Mouse (Mus musculus) brain, adult 2 months (tissue): ENCODE results near the gene Grap2.

Experiments
- DNase-seq: peaks from one replicate; pipeline ENCODE4 v3.0.0; 2011; ENCODE audit warnings: low read depth, low spot score

Gene Grap2

GRCm38 (mm10) chr15:80636757-80637372 is 64.5 kb downstream of the Grap2 start:
- no peak for DNase-seq

DNA sequence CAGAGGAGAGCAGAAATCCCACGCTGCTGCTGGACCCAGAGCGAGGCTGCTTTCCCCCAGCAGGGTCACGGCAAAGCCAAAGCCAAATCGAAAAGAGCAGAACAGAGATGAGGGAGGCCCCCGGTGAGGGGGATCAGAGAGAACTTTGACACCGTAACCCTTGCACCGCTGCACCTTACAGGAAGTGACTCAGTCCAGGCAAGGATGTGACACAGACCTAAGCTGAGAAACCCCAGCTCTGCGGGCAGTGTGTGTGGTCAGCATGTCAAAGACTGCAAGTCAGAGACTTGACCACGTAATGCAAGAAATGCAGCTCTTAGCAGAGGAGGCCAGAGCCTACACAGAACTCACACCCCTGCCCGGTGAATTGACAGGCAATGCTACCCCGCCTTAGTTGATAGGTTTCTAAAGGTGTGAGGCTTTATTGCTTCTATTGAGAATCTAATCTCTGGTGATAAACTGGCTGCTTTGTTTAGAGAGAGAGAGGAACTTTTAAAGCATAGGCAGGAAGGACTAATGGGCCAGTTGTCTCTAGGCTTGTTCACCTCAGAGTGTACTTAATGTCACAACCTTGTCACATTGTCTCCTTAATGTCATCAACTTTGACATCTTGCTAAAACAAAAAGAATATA is 66.8 kb downstream of the Grap2 start:
- no peak for DNase-seq

- no peak for DNase-seq
Measured at GRCm38 (mm10) chr15:80639874-80640273, 67.5 kb downstream of the Grap2 start.

GRCm38 (mm10) chr15:80641702-80642435 is 69.5 kb downstream of the Grap2 start:
- DNase-seq: no peak

DNA sequence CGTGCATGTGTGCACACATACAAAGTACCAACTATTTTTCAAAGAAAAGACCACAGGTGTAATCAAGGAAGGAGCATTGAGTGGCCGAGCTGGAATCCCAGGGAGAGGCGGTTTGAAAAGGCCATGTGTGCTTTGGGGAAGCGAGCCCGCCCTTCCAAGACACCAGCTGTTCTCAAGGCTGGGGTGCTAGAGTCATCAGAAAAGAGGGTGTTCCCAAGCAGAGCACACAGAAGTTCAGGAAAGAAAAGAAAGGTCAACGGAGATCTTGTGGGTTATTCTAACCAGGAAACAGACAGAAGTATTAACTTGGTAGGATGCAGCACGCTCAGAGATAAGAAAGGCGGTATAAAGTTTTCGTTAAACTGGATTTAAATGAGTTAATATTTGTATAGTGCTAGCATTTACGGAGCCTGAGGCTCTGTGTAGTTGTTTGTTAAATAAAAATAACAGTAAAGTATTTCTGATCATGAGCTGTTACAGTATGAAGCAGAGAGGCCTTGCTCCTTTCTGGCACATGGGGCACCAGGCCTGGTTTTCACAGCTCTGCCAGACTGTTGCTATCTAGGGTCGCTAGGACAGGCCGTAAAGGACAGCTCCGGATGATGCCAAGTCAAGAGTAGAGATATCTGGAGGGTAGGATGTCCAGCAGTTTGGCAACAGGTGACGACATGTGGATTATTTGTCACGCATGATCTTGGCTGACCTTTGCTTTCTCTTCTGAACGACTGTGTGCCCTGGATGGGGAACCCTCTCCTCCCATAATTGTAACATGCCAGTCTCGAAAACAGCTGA is 72.8 kb downstream of the Grap2 start:
- DNase-seq: no peak

GRCm38 (mm10) chr15:80648977-80649606 is 76.7 kb downstream of the Grap2 start:
- peak; percentile 80 for DNase-seq

GRCm38 (mm10) chr15:80650412-80650811 is 78.0 kb downstream of the Grap2 start:
- peak; percentile 73 for DNase-seq

DNA sequence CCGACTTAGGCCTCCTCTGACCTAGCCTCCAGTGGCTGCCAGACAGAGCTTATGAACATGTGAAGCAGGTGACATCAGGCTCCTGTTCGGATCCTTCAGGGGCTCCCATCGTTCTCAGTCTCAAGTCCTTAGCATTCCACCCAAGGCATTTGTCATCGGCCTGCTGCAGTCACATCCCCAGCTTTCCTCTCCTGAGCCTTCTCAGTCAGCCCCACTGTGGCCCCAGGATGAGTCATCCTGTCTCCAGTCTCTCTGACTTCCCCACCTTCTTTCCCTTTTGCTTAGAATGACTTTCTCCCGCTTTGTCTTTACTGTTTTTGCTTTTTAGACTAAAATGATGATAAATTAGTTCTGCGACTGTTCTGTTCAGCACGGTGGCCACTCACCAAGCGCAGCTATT is 81.5 kb downstream of the Grap2 start:
- DNase-seq: peak; percentile 81

GRCm38 (mm10) chr15:80658815-80659471 is 86.5 kb downstream of the Grap2 start:
- DNase-seq: peak; percentile 94

GRCm38 (mm10) chr15:80660963-80661362 is 88.6 kb downstream of the Grap2 start:
- DNase-seq: peak; percentile 35

DNA sequence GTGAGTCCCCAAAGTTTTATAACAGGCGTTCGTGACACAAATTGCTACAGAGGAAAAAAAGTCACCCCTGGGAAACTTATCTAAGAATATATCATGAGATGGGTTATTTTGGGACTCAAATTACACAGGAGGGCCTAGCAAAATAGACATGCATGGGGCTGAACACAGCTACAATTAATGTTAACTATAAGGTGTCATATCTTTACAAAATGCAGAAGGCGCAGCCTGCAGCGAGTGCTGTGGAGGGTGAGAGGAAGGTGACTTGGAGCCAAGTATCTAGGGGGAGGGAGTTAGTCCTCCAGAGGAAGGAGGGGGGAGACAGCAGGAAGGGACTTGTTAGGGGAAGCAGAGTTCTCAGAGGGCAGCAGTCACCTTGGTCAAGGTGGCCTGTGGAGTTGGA is 92.0 kb downstream of the Grap2 start:
- DNase-seq: peak; percentile 73

DNA sequence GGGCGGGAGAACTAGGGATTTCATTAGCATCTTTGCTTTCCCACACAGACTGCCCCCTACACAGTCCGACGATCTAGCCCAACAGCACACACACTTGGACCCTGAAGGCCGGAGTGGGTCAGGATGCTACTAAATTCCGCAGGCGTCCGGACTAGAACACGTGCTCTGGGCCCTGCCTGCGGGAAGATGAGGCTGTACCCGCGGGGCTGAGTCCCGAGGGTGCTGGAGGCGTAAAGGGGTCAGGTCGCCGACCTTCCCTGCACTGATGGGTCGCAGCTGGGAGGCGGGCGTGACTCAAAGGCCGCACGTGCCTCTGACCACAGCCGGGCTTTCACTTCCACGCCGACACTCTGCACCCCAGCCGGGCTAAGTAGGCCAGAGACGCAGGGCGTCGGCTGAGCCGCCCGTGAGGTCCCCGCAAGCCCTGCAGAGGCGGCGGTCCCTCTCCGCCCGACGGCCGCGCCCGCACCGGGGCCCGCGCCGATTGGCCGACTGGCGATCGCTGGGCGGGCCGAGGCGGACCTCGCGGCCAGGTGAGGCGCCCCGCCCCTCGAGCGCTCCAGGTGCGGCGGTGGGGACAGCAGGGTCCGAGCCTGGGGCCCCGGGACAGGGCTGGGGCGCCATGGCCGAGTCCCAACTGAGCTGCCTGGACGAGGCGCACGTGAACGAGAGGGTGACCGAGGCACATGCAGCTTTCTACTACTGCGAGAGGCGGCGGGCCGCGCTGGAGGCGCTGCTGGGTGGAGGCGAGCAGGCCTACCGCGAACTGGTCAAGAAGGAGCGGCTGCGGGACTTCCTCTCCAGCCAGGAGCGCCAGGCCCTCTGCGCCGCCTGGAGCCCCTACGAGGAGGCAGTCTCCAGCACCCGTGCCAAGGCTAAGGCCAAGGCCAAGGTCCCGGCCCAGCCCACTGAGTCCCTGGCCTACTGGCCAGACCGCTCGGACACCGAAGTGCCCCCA is 99.2 kb downstream of the Grap2 start, which contains the start of gene Fam83f:
Gene Fam83f, plus strand, starts transcription at position 553 of the 958 bp plus-strand sequence.
- DNase-seq: no peak

DNA sequence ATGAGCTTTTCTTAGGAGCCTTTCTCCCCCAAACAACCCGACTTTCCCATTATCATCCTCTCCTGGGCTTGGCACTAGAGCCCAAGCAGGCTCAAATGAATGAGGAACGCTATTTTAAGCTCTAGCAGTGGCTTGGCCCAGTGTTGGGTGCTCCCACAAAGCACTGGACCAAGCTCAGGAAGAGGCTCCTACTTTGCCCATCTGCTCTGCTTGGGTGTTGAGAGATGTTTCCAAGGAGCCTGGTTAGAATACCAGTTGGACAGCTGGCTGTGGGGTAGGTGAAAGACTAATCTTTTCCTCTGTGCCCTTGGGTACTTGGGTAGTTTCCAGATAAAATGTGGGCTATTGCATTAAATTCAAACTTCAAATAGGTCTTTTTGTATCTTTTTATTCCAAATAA is 100.4 kb downstream of the Grap2 start:
- peak; percentile 78 for DNase-seq

DNA sequence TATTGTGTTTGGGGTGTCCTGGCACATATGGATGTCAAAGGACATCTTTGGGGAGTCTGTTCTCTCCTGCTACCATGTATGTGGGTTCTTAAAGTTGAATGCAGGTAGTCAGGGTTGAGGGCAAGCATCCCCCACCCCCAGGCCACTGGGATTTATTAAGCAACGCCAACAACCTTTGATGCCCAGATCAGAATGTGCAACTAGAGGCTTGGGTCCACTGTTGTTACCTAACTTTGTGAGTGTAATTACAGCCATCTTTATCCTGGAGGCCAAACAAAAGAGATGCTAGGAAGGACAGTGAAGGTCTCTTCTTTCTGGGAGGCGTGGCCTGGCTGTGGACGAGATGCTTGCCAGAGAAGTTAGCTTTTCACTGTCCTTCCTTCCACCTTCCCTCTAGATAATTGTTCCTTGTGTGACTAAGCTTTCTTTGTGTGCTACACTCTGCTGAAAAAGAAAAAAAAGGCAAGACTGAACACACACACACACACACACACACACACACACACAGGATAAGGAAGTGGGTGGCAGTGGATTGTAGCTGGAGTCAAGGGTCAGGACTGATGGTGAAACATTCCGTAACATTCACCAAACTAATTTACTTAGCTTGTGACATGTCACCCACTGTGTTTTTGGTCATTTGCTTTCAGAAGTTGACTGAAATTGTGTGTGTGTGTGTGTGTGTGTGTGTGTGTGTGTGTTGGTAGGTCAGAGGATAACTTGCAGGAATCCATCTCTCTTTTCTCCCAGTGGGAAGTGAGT is 101.1 kb downstream of the Grap2 start:
- no peak for DNase-seq

DNA sequence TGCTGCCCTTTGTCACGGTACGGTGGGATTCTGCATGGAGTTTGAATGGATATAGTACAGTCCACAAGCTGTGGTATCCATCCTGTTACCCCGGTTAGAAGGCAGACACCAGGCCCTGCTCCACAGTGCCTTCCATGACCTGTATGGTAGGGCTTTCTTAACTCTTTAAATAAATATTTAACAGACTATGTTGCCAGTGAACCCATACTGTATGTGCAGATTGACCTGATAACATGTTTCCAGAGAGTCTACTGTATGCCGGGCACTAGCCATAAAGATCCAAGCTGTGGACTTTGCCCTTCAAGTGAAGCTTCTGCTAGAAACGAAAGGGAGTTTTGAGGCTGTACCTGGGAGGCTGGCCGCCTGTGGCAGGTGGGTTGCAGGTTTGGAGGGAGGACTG is 102.3 kb downstream of the Grap2 start:
- DNase-seq: no peak

DNA sequence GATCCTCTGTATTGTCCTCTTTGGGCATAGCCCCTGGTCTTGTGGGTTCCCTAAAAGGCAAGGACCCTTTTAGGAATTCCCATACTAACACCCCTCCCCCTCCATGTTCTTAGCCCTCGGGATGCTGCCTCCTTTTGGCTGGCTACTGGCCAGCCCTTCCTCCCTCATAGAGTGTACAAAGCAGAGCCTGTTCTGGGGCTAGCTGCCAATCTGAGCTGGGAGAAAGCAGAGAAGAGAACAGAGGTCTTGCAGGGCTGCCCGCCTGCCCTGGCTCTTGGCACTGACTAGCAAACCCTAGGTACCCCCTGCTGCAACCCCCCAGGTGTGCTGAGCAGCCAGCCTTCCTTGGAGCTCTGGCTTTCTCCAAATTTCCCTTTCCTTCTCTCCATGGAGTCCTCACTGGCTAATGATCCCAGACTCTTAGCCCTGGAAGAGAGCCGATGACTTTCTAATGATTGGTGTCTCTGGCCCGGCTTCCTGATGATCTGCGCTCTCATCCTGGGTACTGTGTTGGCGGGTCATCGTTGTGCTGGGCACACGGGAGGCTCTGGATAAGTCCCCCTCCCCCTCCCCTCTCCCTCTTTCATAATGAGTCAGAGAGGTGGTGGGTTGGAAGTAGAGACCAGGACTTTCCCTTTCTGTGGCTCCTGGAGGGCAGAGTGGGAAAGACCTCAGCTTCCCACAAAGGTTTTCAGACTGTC is 107.3 kb downstream of the Grap2 start:
- DNase-seq: peak; percentile 81

DNA sequence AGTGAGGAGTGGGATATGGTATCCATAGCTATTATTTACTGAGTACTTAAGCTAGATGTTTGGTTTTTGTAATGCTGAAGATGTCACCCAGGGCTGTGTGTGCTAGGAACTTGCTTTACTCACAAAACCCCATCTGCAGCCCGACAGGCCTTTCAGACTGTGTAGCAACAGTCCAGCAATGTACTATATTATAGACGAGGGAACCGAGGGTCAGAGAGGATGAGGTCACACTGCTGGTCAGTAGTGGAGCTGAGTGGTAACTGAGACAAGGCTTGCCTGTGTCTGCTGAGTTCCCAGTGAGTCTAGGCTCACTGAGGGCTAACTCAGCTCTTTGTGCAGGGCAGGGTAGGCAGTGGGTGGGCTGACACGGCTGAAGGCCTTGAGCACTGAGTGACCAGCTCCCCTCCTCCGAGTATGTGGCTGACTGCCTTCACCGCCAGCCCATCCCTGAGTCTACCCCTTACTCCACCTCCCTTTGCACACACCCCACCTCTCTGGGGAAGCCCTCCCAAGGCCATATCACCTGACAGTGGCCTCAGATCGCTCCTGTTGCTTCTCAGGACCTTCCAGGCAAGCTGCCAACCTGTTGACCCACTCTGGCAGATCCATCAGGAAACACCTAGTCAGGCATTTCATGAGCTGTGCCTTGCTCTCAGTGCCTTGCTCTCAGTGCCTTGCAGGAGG is 108.1 kb downstream of the Grap2 start:
- DNase-seq: no peak

DNA sequence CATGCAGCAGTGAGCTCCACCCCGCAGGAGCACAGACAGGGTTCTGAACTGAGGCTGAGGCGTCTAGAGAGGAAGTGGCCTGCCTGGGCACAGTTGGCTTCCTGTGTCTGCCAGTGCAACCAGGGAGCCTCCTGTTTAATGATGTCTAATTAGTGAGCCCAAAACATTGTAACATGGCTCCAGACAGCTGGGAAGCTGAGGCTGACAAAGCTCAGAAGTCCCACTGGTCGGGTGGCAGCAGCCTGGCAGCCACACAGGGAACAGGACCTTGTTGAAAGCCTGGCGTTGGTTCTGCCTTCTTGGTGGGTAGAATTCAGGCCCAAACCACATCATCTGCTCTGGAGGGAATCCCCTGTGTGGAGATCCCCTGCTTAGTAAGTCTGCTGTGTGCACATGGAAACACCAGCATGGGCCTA is 109.1 kb downstream of the Grap2 start:
- DNase-seq: no peak
